Mouse (Mus musculus) erythroblast, adult 5-6 weeks (primary cell): ENCODE results near the gene Cyp2c68. TPM values are rescaled to one million over a fixed set of nuclear protein-coding genes. Genes with fewer than 3 reads are reported as not detected.
"Not testable (repeated sequence)": the region's sequence is repeated elsewhere in the genome, so short reads cannot be mapped to it uniquely, and the experiment has no call there.

ENCODE experiments used
- ATAC-seq: replicated peaks from 2 replicates; pipeline ENCODE4 v1.8.0; 2016; ENCODE audit warnings: moderate number of reproducible peaks, mild to moderate bottlenecking, moderate TSS enrichment, inconsistent platforms; ENCODE audit not compliant: poor library complexity, low FRiP score, severe bottlenecking
- total RNA-seq, 2 experiments: library from RNA; stranded (forward) in 1 of 2; stranded (reverse) in 1 of 2; fragments of 150-400 nt in 1 of 2; fragments of 200-764, 138-1000 nt in 1 of 2; gene quantifications; 2 replicates each; pipeline versions ENCODE4 v1.2.3 to v1.2.4; 2015 to 2017; ENCODE audit warnings: low replicate concordance in 2 of 2

Gene Cyp2c68
- total RNA-seq (2015; ENCODE audit: low replicate concordance) (not detected in 2 replicates), total RNA-seq (2017; ENCODE audit: low replicate concordance) (not detected in 2 replicates)

GRCm38 (mm10) chr19:39740920-39741319 is at the start of gene Cyp2c68:
Cyp2c68 (minus strand) TSS chr19:39741054.
- ATAC-seq = no peak

- not testable (repeated sequence) for ATAC-seq
Observed at GRCm38 (mm10) chr19:39785458-39785857, 44.6 kb upstream of the Cyp2c68 start.

GRCm38 (mm10) chr19:39745357-39745756 is 4.5 kb upstream of the Cyp2c68 start:
- ATAC-seq = no peak

- ATAC-seq = not testable (repeated sequence)
Observed at GRCm38 (mm10) chr19:39744361-39744760, 3.5 kb upstream of the Cyp2c68 start.

- not testable (repeated sequence) for ATAC-seq
Observed at GRCm38 (mm10) chr19:39711116-39711515, 29.7 kb downstream of the Cyp2c68 start.

GRCm38 (mm10) chr19:39665650-39666049 is 75.2 kb downstream of the Cyp2c68 start:
- not testable (repeated sequence) for ATAC-seq

GRCm38 (mm10) chr19:39652381-39652780 is 88.5 kb downstream of the Cyp2c68 start:
- no peak for ATAC-seq

GRCm38 (mm10) chr19:39648938-39649337 is 91.9 kb downstream of the Cyp2c68 start, which contains the start of gene Cyp2c67:
Cyp2c67 (minus strand) TSS chr19:39649051.
- ATAC-seq = no peak

- ATAC-seq = no peak
Observed at GRCm38 (mm10) chr19:39647519-39647918, 93.3 kb downstream of the Cyp2c68 start.

GRCm38 (mm10) chr19:39644551-39644950 is 96.3 kb downstream of the Cyp2c68 start:
- not testable (repeated sequence) for ATAC-seq

Other genes with a start within 250 kb of the Cyp2c68 start
- gene Cyp2c39, start 230.2 kb downstream of the Cyp2c68 start, total RNA-seq (2015; ENCODE audit: low replicate concordance) = not detected in 2 replicates
- not detected in 2 replicates for gene Cyp2c39, start 230.2 kb downstream of the Cyp2c68 start, total RNA-seq (2017; ENCODE audit: low replicate concordance)
- not detected in 2 replicates for gene Cyp2c67, start 92.0 kb downstream of the Cyp2c68 start, total RNA-seq (2015; ENCODE audit: low replicate concordance)
- not detected in 2 replicates for gene Cyp2c67, start 92.0 kb downstream of the Cyp2c68 start, total RNA-seq (2017; ENCODE audit: low replicate concordance)
- not detected in 2 replicates for gene Cyp2c40, start 71.8 kb upstream of the Cyp2c68 start, total RNA-seq (2015; ENCODE audit: low replicate concordance)
- not detected in 2 replicates for gene Cyp2c40, start 71.8 kb upstream of the Cyp2c68 start, total RNA-seq (2017; ENCODE audit: low replicate concordance)
- not detected in 2 replicates for gene Cyp2c69, start 145.7 kb upstream of the Cyp2c68 start, total RNA-seq (2015; ENCODE audit: low replicate concordance)
- not detected in 2 replicates for gene Cyp2c69, start 145.7 kb upstream of the Cyp2c68 start, total RNA-seq (2017; ENCODE audit: low replicate concordance)